Mouse (Mus musculus) neural tube, embryonic 13.5 days (tissue): ENCODE data around the gene Mmp24. TPM values are rescaled to one million over a fixed set of nuclear protein-coding genes. Genes with fewer than 3 reads are reported as not detected.
"Not testable (repeated sequence)": the region's sequence is repeated elsewhere in the genome, so short reads cannot be mapped to it uniquely, and the experiment has no call there.

Experiments
- ATAC-seq: fragments of 200-750 bp; cut with Nextera tagmentation; 2 replicates; pipeline ENCODE4 v1.8.0; 2017; ENCODE audit warnings: low read depth, mild to moderate bottlenecking, moderate TSS enrichment, moderate library complexity
- H3K27ac ChIP-seq: fragments of 300-500 bp; sonication (generic); replicated peaks from 2 replicates; pipeline ENCODE4 v1.5.1; 2015; ENCODE audit warnings: moderate library complexity, mild to moderate bottlenecking, inconsistent platforms
- H3K27me3 ChIP-seq: fragments of 300-500 bp; sonication (generic); 2 replicates; pipeline ENCODE4 v1.6.1; 2015; ENCODE audit warnings: mild to moderate bottlenecking, inconsistent platforms
- H3K36me3 ChIP-seq: fragments of 300-500 bp; sonication (generic); 2 replicates; pipeline ENCODE4 v1.6.1; 2015; ENCODE audit warnings: mild to moderate bottlenecking, inconsistent platforms
- H3K4me1 ChIP-seq: fragments of 300-500 bp; sonication (generic); replicated peaks from 2 replicates; pipeline ENCODE4 v1.6.1; 2015; ENCODE audit warnings: inconsistent platforms
- H3K4me2 ChIP-seq: fragments of 300-500 bp; sonication (generic); 2 replicates; pipeline ENCODE4 v1.6.1; 2015; ENCODE audit warnings: inconsistent platforms, mild to moderate bottlenecking, moderate library complexity
- H3K4me3 ChIP-seq: fragments of 300-500 bp; sonication (generic); 2 replicates; pipeline ENCODE4 v1.5.1; 2015; ENCODE audit warnings: mild to moderate bottlenecking, inconsistent platforms
- H3K9ac ChIP-seq: fragments of 300-500 bp; sonication (generic); 2 replicates; pipeline ENCODE4 v1.6.1; 2015; ENCODE audit warnings: moderate library complexity, mild to moderate bottlenecking, inconsistent platforms
- H3K9me3 ChIP-seq: fragments of 300-500 bp; sonication (generic); 2 replicates; pipeline ENCODE4 v1.6.1; 2016; ENCODE audit warnings: inconsistent platforms
- WGBS: fragments of 180-500 bp; shearing (Covaris S2); methylation state at CpG from one replicate; pipeline ENCODE4 v1.1.7; 2015; 5-methylcytosine and 5-hydroxymethylcytosine counted together
- polyA plus RNA-seq: library from polyadenylated mRNA; unstranded; fragments of >200 nt; fragmentation: Nextera tagmentation; extraction: Ambion mirVana; gene quantifications from 2 replicates; pipeline ENCODE4 v1.2.1, GENCODE M21; 2015

Gene Mmp24
- polyA plus RNA-seq, 1 experiment from 2014 or later: 12.2 TPM

DNA sequence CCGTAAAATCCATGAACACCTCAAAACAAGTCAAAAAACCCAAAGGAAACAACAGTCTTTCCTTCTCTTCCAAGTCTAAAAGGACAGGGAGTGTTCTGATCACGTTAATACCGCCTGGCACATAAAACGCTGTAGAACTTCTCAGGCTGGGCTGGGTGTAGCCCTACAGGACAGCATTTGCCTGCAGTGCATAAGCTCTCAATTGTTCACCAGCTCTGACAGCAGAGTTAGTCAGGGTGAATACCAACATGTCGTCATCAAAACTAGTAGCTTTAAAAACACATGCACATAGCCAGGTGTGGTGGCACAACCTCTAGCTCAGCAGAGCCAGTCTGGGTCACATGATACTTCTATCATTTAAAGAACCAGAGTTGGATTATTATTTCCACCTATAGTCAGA is 45.6 kb downstream of the Mmp24 start:
- no peaks in the 10 kb centered on the region for H3K9me3 ChIP-seq
- H3K9ac ChIP-seq: no peak overlapping the region
- 95% methylated on average over 5 of the region's 5 CpGs for WGBS
- no peak overlapping the region for H3K27ac ChIP-seq
- no peak for ATAC-seq
- no peaks in the 10 kb centered on the region for H3K27me3 ChIP-seq
- no peak overlapping the region for H3K4me2 ChIP-seq
- no peak overlapping the region for H3K4me3 ChIP-seq
- H3K4me1 ChIP-seq: peaks cover 44% of the 10 kb centered on the region
- H3K36me3 ChIP-seq: peaks cover 46% of the 10 kb centered on the region

DNA sequence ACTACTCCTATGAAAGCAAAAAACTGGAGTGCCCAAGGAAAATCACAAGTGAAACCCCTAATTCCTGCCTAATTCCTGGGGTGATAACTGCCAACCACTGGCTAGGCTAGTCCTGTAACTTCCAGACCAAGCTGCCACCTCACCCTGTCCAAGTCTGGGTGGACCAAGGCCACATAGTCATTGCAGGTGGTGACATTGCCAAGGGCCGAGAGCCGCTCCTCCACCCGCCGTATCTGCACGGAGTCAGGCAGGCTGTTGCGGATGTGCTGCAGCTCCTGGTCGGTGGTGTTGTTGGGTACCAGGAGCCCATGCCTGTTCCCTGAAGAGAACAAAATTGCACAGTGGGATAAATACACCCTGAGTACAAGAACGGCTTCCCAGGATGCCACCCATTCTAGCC is 48.6 kb downstream of the Mmp24 start:
- Histone ChIP-seq H3K4me3 (no peak overlapping the region), H3K27me3 (no peaks in the 10 kb centered on the region), H3K27ac (no peak overlapping the region), H3K9ac (no peak overlapping the region), H3K4me1 (peaks cover 44% of the 10 kb centered on the region), H3K9me3 (no peaks in the 10 kb centered on the region), H3K36me3 (peaks cover 38% of the 10 kb centered on the region), H3K4me2 (no peak overlapping the region)
- ATAC-seq: no peak
- WGBS: 95% methylated on average over 8 of the region's 8 CpGs

DNA sequence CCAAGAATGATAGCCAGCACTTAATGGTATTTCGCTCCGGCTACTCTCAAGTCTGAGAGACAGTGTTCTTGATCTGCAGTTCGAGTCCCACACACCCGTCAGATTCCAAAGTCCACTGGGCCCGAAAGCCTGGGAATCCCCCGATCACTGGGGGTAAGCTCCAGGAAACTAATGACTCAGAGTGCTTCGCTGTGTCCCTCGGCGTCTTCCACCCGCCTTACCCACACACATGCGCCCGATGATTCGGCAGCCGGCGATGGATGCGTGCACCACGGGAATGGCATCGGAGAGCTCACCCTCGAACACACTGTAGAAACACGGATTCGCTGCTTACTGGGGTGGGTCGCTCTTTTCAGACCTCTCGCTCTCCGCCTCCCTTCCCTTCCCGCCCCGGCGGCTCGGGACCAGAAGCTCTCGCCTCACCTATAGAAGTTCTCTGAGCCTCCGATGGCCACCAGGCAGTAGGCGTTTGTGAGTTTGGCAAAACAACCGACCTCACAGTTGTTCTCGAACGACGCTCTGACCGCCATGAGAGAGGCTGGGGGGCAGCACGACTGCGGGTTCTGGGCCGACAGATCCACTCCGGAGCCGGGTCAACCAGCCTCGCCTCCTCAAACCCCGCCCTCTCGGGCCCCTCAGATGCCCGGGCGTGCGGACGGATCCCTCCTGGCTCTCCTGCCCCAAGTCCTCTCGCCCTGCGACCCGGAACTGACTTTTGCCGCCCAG is 50.9 kb downstream of the Mmp24 start:
- peaks cover 28% of the 10 kb centered on the region for H3K36me3 ChIP-seq
- peaks cover 28% of the 10 kb centered on the region for H3K4me1 ChIP-seq
- H3K9me3 ChIP-seq: no peaks in the 10 kb centered on the region
- H3K27me3 ChIP-seq: no peaks in the 10 kb centered on the region
- WGBS: 3% methylated on average over 52 of the region's 52 CpGs
- H3K4me3 ChIP-seq: peak overlapping the region; percentile 75
- H3K9ac ChIP-seq: peak overlapping the region; percentile 76
- peak overlapping the region; percentile 82 for H3K4me2 ChIP-seq
- peak; percentile 15 for ATAC-seq
- peak overlapping the region; percentile 67 for H3K27ac ChIP-seq

DNA sequence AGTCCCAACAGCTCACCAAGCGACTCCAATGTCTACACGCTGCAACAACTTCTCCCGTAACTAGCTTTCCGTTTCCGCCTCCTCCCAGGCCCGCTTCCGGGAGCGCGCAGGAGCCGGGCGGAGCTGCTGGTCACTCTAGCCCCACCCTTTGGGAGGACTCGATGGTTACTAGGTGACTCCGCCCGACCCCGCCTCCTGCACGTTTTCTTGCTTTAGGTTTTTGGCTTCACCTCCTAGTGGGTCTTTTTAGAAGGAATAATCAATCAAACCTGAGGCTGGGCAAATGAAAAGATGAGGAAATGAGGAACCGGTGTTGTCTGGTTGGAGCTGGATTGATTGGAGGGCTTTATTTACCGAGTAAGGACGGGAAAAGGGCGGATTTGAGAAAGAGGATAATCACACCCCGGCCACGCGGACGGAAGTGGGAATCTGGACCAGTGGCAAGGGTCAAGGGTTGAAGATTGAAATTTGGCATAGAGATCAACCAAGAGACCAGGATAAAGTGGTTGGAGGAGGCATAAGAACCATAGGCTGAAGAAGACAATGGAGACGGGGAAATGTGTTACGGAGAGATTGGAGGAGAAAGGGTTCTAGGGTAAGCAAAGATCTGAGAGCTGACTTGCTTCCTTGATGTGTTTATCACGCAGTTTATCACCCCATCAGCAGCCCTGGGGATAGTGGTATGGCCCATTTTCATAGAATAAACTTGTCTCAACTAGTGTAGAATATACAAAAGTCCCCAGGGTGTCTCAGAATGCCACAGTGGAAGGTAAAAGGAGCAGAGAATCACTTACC is 51.7 kb downstream of the Mmp24 start, which contains the start of gene Eif6:
Gene Eif6 (minus strand): TSS at position 296 of the 795 bp plus-strand sequence.
- peak within 1 kb of the TSS; percentile 75 for H3K4me3 ChIP-seq
- 2% methylated on average over 27 of the region's 27 CpGs for WGBS
- no peaks in the 10 kb centered on the region for H3K9me3 ChIP-seq
- H3K4me1 ChIP-seq: peaks cover 28% of the 10 kb centered on the region
- peak within 1 kb of the TSS; percentile 76 for H3K9ac ChIP-seq
- H3K36me3 ChIP-seq: peaks cover 22% of the 10 kb centered on the region
- H3K27me3 ChIP-seq: no peaks in the 10 kb centered on the region
- H3K27ac ChIP-seq: peak within 1 kb of the TSS; percentile 67
- ATAC-seq: peak; percentile 93
- peak within 1 kb of the TSS; percentile 82 for H3K4me2 ChIP-seq

DNA sequence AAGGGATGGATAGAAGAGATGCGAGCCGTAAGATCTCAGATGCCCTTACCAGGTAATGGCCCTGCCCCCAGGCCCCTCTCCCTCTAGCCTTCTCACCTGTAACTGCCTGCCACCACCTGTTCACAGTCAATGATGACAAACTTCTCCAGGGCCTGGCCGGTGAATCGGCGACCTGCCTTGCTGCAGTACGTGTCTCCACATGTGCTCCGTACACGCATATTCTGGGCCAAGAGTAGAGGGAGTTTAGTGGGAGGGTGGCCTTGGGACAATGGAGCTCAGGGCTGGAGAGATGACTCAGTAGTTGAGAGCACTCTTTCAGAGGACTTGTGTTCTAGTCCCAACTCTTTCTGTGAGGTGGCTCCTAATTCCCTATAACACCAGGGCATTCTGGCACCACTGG is 55.7 kb downstream of the Mmp24 start:
- no peak for ATAC-seq
- Histone ChIP-seq H3K27me3 (no peaks in the 10 kb centered on the region), H3K9ac (no peak overlapping the region), H3K4me1 (peaks cover 18% of the 10 kb centered on the region), H3K4me3 (no peak overlapping the region), H3K9me3 (no peaks in the 10 kb centered on the region), H3K4me2 (no peak overlapping the region), H3K36me3 (no peaks in the 10 kb centered on the region), H3K27ac (no peak overlapping the region)
- WGBS: 91% methylated on average over 8 of the region's 8 CpGs

DNA sequence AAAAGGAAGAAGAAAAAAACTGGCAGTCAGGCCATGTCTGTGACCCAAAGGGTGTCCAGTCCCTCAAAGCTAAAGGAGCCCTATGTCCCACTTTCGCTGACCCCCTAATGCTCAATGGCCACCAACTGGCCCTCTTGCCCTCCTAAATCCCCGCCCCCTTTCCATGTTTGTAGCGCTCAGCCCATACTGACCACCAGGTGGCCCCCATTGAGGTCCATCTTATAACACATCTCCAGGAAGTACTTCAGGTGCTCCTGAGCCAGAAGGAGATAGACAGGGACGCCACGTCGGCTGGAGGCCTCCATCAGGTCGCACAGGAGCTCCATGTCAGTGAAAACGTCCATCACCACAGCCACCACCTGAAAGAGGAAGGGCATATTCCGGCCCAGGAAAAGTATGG is 56.2 kb downstream of the Mmp24 start:
- WGBS: 60% methylated on average over 9 of the region's 9 CpGs
- Histone ChIP-seq H3K27ac (no peak overlapping the region), H3K36me3 (no peaks in the 10 kb centered on the region), H3K4me1 (peaks cover 17% of the 10 kb centered on the region), H3K27me3 (no peaks in the 10 kb centered on the region), H3K4me2 (no peak overlapping the region), H3K4me3 (no peak overlapping the region), H3K9ac (no peak overlapping the region), H3K9me3 (no peaks in the 10 kb centered on the region)
- no peak for ATAC-seq

DNA sequence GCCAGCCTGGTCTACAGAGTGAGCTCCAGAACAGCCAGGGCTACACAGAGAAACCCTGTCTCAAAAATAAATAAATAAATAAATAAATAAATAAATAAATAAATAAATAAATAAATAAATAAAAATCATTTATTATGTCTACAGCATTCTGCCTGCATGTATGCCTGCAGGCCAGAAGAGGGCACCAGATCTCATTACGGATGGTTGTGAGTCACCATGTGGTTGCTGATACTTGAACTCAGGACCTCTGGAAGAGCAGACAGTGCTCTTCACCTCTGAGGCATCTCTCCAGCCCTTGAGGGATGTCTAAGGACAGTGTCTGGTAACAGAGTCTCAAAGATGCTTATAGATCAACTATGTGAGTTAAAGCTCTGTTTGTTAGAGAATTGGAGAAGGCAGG is 56.9 kb downstream of the Mmp24 start:
- ATAC-seq, H3K4me3 ChIP-seq, H3K27me3 ChIP-seq, H3K9me3 ChIP-seq, H3K36me3 ChIP-seq, H3K27ac ChIP-seq, H3K9ac ChIP-seq, H3K4me2 ChIP-seq: not testable (repeated sequence)
- 64% methylated on average over 1 of the region's 1 CpGs for WGBS
- H3K4me1 ChIP-seq: peaks cover 14% of the 10 kb centered on the region

DNA sequence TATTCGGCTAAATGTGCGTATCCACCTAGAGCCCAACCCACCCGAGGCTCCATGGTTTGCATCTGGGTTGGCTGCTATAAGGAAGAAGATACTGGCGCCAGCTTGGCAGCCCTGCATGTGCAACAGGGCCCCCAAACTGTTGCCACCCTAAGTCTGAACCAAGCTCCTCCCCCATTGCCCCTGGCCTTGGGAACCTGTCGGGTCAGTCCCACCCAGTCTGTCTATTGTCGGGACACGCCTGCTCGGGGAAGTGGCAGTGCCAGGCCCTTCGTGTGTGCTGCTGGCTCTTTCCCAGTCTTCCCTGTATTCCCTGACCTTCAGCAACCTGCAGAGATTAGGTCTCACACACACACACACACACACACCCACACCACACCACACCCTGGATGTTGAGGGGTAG is 59.6 kb downstream of the Mmp24 start, which contains the start of gene Fam83c:
Gene Fam83c (minus strand): TSS at position 123 of the 400 bp plus-strand sequence.
- H3K9ac ChIP-seq: no peak within 1 kb of the TSS
- no peak within 1 kb of the TSS for H3K4me3 ChIP-seq
- ATAC-seq: no peak
- no peaks in the 10 kb centered on the region for H3K36me3 ChIP-seq
- no peak within 1 kb of the TSS for H3K4me2 ChIP-seq
- H3K9me3 ChIP-seq: no peaks in the 10 kb centered on the region
- no peak within 1 kb of the TSS for H3K27ac ChIP-seq
- WGBS: 70% methylated on average over 9 of the region's 9 CpGs
- no peaks in the 10 kb centered on the region for H3K4me1 ChIP-seq
- H3K27me3 ChIP-seq: no peaks in the 10 kb centered on the region

DNA sequence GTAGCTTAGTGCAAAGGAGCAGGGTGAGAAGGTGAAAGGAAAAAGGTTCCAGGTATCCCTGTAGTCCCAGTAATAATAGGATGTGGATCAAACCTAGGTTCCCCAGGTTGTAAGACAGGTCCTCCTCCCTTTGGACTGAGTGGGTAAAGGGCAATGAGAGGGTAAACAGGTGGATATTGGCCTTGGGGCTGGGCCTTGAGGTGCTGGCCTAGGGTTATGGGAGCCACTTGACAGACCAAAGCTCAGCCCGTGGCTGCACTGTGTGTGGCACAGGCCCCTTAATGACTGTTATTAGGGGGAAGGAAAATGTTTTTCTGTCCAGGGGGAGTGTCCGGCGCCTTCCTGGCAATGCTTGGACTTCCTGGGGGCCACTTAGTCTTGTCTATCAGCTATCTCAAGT is 62.8 kb downstream of the Mmp24 start:
- H3K27ac ChIP-seq: no peak overlapping the region
- ATAC-seq: no peak
- H3K4me2 ChIP-seq: no peak overlapping the region
- H3K4me1 ChIP-seq: no peaks in the 10 kb centered on the region
- no peak overlapping the region for H3K4me3 ChIP-seq
- no peaks in the 10 kb centered on the region for H3K36me3 ChIP-seq
- no peaks in the 10 kb centered on the region for H3K9me3 ChIP-seq
- H3K9ac ChIP-seq: no peak overlapping the region
- WGBS: 66% methylated on average over 3 of the region's 3 CpGs
- H3K27me3 ChIP-seq: no peaks in the 10 kb centered on the region; the same call in 1 of the 2 replicates

DNA sequence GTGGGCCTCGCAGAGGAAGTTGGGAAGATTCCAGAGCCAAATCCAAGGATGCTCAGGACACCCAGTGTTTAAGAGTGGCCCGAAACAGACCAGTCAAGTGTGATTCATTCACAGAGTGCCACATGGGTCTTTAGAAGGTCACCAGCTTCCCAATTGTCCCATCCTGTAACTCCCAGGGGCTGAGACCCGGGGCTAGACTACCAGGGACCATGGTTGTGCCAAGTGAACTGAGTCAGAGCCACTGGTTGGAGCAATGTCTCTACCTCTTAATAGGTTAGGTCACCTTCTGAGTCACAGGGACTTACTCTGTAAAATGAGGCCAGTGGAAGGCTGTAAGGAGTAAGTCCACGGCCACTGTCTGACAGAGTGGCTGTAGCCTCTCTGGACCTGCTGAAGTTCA is 63.8 kb downstream of the Mmp24 start:
- WGBS: 83% methylated on average over 4 of the region's 4 CpGs
- no peak overlapping the region for H3K9ac ChIP-seq
- H3K27ac ChIP-seq: no peak overlapping the region
- no peaks in the 10 kb centered on the region for H3K9me3 ChIP-seq
- no peaks in the 10 kb centered on the region for H3K36me3 ChIP-seq
- no peak overlapping the region for H3K4me3 ChIP-seq
- H3K4me1 ChIP-seq: no peaks in the 10 kb centered on the region
- no peak for ATAC-seq
- H3K4me2 ChIP-seq: no peak overlapping the region
- no peaks in the 10 kb centered on the region; the same call in 1 of the 2 replicates for H3K27me3 ChIP-seq

DNA sequence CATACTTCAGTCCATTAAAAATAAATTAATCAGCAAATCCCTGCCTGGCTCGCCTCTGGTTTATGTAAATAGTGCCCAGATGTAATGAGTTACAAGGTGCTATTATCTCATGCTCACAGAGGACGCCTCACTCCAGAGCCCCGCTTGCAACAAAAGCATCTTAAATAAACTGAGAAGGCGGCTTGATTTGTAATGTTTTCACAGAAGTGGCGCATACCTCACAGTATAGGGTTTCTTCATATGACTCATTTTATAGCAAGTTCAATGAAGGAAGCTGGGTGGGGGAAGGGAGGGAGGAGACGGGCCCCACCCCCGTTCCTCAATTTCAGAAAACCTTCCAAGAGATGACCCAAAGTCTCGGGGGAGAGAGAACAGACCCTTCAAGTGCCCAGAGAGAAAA is 71.8 kb downstream of the Mmp24 start:
- H3K9me3 ChIP-seq: no peaks in the 10 kb centered on the region
- H3K27me3 ChIP-seq: no peaks in the 10 kb centered on the region
- peaks cover 52% of the 10 kb centered on the region for H3K36me3 ChIP-seq
- no peak for ATAC-seq
- no peak overlapping the region for H3K27ac ChIP-seq
- WGBS: 78% methylated on average over 8 of the region's 8 CpGs
- no peak overlapping the region for H3K4me3 ChIP-seq
- H3K4me1 ChIP-seq: no peaks in the 10 kb centered on the region
- H3K4me2 ChIP-seq: no peak overlapping the region
- no peak overlapping the region for H3K9ac ChIP-seq

DNA sequence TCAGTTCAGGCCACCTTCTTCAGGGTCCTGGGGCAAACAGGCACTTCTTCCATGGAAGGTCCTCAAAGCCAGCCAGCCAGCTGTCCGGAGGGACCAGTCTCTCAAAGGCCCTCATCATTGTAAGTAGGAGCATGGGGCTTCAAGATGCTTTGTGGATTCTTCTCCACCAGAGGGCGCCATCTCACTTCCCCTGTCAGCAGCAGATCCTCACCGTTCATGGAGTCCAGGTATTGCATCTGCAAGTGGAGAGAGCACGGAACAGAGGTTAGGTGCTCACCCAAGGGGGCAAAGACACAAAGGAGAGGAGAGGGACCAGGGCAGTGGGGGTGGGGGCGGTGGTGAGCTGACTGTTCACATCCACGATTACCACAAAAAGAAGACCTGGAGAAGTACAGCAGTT is 73.1 kb downstream of the Mmp24 start:
- peaks cover 52% of the 10 kb centered on the region for H3K36me3 ChIP-seq
- WGBS: 34% methylated on average over 6 of the region's 6 CpGs
- peak; percentile 57; the same call in 1 of the 2 replicates for ATAC-seq

More for the DNA sequence above, 73.1 kb downstream of the Mmp24 start:
- Histone ChIP-seq H3K4me3 (no peak overlapping the region), H3K27me3 (no peaks in the 10 kb centered on the region), H3K4me1 (no peaks in the 10 kb centered on the region), H3K9ac (no peak overlapping the region), H3K9me3 (no peaks in the 10 kb centered on the region), H3K27ac (no peak overlapping the region), H3K4me2 (no peak overlapping the region)
